Mouse (Mus musculus) bone marrow, adult 2 months (tissue): Measurements from ENCODE around the gene Miga1.

ENCODE experiments used
- CTCF ChIP-seq: fragments of 200-500 bp; IDR thresholded peaks from 2 replicates; pipeline ENCODE4 v1.5.1; 2011; ENCODE audit warnings: low read length, control low read depth; ENCODE audit not compliant: control insufficient read depth, insufficient read depth
- POLR2A ChIP-seq: fragments of 200-500 bp; IDR thresholded peaks from 2 replicates; pipeline ENCODE4 v1.6.1; 2011; ENCODE audit warnings: low read depth, mild to moderate bottlenecking, control low read depth, low read length, borderline replicate concordance; ENCODE audit not compliant: control insufficient read depth

- TF ChIP-seq POLR2A (no peak), CTCF (no peak)
Observed at GRCm38 (mm10) chr3:152288276-152288675, 51.9 kb downstream of the Miga1 start.
